Mouse (Mus musculus) gastrocnemius, adult 2 months (tissue): ENCODE results near the gene Degs1. TPM values are rescaled to one million over a fixed set of nuclear protein-coding genes. Genes with fewer than 3 reads are reported as not detected.

ENCODE experiments used
- DNase-seq: peaks from one replicate; pipeline ENCODE4 v3.0.0; 2022
- H3K27ac ChIP-seq: fragments of 200-600 bp; 2 replicates; pipeline ENCODE4 v1.8.1; 2022; ENCODE audit warnings: mild to moderate bottlenecking
- H3K4me3 ChIP-seq: fragments of 200-600 bp; 2 replicates; pipeline ENCODE4 v1.8.1; 2022; ENCODE audit warnings: mild to moderate bottlenecking, moderate library complexity
- CTCF ChIP-seq: fragments of 200-600 bp; IDR thresholded peaks from 2 replicates; pipeline ENCODE4 v1.8.1; 2022; ENCODE audit warnings: antibody characterized with exemption, mild to moderate bottlenecking, moderate library complexity
- intact Hi-C: fragments of 180-260 bp; cut with DNase I; formaldehyde crosslinking; loops from one replicate; pipeline ENCODE4 v1.15.1; 2025
- total RNA-seq, 2 experiments: library from RNA; stranded (reverse); gene quantifications; 2 replicates each; pipeline ENCODE4 v1.2.3; 2021

Gene Degs1
- total RNA-seq, 2 experiments from 2014 or later, result 15.7 to 19.1 TPM

DNA sequence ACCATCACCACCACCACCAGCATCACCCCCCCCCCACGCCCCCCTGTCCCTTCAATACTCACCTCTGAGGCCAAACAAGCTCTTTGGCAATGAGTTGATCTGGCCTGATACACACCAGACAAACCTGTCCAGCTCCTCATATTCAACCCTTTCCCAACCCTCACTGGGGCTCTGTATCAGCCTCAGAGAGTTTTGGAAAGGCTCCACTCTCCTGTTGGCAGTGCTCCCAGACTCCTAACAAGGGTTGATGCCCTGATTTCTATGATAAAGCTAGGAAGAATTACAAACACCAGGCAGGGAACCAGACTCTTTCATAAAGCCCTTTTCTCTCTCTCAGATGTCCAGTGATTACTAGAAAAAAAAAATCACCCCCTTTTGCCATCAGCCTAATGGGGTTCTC is 45.2 kb downstream of the Degs1 start:
- Histone ChIP-seq H3K27ac (no peak overlapping the region), H3K4me3 (no peak overlapping the region)
- no peak for TF ChIP-seq CTCF
- intact Hi-C loops, result no loop called here
- no peak for DNase-seq

- Histone ChIP-seq H3K27ac (no peak overlapping the region), H3K4me3 (no peak overlapping the region)
- intact Hi-C loops, result no loop called here
- TF ChIP-seq CTCF, result no peak
- no peak for DNase-seq
Measured at GRCm38 (mm10) chr1:182235174-182235573, 47.4 kb downstream of the Degs1 start.

- intact Hi-C loops, result no loop called here
- DNase-seq, result no peak
- Histone ChIP-seq H3K27ac (no peak overlapping the region), H3K4me3 (no peak overlapping the region)
- TF ChIP-seq CTCF, result no peak
Measured at GRCm38 (mm10) chr1:182229381-182229780, 53.2 kb downstream of the Degs1 start.

DNA sequence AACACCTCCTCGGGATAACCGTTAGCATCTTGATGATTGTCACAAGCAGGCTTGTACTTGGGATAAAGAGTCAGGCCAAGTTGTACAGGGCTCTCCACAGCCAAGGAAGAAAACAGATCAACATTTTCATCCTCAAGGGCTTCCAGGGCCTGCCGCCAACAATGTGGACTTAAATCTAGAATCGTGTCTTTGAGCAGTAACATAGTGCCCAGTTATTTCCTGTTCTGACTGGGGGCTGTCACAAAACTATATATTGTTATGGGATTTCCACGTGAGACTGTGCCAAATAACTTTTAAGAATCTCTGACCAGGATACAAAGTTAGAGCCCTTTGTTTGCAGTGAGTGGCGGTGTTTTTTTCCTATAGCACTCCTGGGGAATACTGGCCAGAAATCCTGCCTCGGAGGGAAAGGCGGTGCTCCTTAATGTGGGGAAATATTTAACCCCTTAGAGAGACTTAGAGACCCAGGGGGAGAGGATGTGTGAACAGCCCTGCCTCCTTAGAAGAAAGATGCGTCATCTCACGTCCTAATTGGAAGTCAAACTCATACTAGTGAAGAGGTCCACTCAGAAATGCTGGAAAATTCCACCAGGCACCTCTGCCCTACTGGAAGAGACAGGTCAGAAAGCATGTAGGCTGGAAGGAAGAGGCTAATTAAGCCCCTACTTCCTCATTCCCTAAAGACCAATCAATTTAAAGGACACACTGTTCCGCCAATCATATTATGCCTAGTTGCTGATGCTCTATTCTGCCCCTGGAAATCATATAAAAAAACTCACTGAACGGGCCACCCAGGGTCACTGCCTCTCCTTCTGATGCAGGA is 55.3 kb downstream of the Degs1 start:
- Histone ChIP-seq H3K4me3 (no peak overlapping the region), H3K27ac (peak overlapping the region; percentile 57)
- DNase-seq, result no peak
- intact Hi-C loops, result no loop called here
- TF ChIP-seq CTCF, result no peak

GRCm38 (mm10) chr1:182226261-182226660 is 56.3 kb downstream of the Degs1 start:
- DNase-seq, result no peak
- TF ChIP-seq CTCF, result no peak
- Histone ChIP-seq H3K27ac (no peak overlapping the region), H3K4me3 (no peak overlapping the region)
- intact Hi-C loops, result no loop called here

Other genes with a start within 250 kb of the Degs1 start
- gene Srp9, start 158.1 kb downstream of the Degs1 start, total RNA-seq, result 10 to 100 TPM; 41.1 to 44.9 TPM
- gene Vmn1r1, start 118.3 kb downstream of the Degs1 start, total RNA-seq, result not detected
- 10 to 100 TPM; 21.5 to 23.1 TPM for gene Fbxo28, start 58.8 kb upstream of the Degs1 start, total RNA-seq
- 1 to 10 TPM; 9.0 to 9.5 TPM for gene Trp53bp2, start 126.4 kb upstream of the Degs1 start, total RNA-seq
- 10 to 100 TPM; 46.7 to 55.3 TPM for gene Capn2, start 234.8 kb upstream of the Degs1 start, total RNA-seq